Mouse (Mus musculus): ENCODE results near the gene Dcx.

Gene Dcx

DNA sequence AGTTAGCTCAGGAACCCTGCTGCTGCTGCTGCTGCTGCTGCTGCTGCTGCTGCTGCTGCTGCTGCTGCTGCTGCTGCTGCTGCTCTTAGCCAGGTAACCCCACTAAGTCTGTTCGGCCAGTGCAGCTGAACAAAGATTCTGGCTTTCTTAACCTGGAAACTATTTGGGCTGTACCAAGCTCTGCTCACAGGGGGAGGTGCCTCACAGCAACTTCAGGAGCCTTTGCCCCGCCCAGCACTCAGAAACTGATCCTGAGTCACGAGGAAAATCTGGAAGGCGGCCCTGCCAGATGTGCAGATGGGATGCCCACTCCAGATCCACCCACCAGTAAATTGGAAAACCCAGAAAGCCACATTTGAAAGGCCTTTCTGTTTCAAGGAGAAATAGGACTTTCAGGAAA, 105.9 kb downstream of the Dcx start, which contains the start of gene Capn6:
Capn6 (minus strand) TSS at position 203 of the 400 bp plus-strand sequence.
- DNase-seq (ENCODE audit: low read depth, low spot score): no peak

DNA sequence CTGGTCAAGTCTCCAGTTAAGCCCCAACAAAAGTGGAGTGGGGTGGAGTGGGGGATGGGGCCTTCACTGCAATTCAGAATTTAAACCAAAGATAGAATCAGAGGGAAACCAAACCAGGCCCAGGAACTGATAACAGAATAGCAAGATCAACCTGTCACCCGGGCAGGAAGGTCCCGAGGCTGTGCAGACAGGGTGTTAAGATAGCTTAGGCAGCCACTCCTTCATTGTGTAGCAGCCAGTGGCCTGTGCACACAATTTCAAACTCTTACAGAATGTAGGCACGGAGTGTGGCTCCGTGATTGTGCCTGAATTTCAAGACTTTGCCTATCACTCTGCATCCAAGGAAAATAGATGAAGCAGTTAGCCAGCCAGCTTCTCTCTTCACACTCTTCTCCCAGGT, 106.6 kb downstream of the Dcx start:
- no peak for DNase-seq (ENCODE audit: low read depth, low spot score)

DNA sequence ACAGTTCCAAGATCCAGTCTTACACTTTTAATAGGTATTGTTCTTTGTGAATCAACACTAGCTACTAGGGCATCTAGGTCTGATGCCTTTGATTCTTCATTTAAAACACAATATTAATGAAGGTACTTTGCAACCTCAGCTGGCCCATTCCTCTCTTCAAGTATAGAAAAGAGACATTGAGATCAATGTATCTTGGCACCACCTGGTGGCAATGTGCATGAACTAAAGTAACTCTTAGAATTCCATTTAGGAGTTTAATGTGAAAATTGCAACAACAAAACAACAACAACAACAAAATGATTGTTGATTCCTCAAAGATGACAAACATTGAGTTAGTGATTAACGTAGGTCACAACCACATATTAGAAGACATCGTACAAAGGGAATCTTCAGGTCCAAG, 114.2 kb downstream of the Dcx start:
- no peak for DNase-seq (ENCODE audit: low read depth, low spot score)

DNA sequence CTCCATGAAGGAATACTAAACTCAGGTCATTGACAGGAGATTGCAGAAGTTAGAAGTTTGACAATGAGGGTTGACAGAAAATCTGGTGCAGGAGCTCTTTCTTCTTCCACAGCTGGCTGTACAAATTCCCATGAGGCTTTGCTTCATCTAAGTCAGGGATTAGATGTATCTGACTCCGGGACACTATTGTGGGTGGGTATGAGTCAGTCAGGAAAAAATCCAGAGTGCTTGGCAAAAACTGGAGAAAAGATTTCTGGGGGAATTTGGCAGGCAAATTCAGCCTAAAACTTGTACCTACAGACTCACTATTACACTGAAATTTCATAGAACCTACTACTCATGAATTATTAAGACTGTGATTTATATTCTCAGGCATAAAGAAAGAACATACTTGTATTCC, 117.2 kb downstream of the Dcx start:
- DNase-seq (ENCODE audit: low read depth, low spot score): no peak

Data from c-Kit-negative CD71-positive TER-119-positive erythroid progenitor cells, embryonic 14.5 days (primary cell).